Mouse (Mus musculus) stomach, postnatal 0 days (tissue): ENCODE data around the gene Lmod3. TPM values are rescaled to one million over a fixed set of nuclear protein-coding genes. Genes with fewer than 3 reads are reported as not detected.

ENCODE experiments used
- ATAC-seq: fragments of 200-750 bp; cut with Nextera tagmentation; 2 replicates; pipeline ENCODE4 v1.8.0; 2017; ENCODE audit not compliant: low FRiP score, low TSS enrichment
- DNase-seq: peaks from one replicate; pipeline ENCODE4 v3.0.0-alpha.2; 2016; ENCODE audit warnings: low spot score
- H3K27ac ChIP-seq: fragments of 300-500 bp; sonication (generic); replicated peaks from 2 replicates; pipeline ENCODE4 v1.5.1; 2014; ENCODE audit warnings: mild to moderate bottlenecking, control low read depth
- H3K27me3 ChIP-seq: fragments of 300-500 bp; sonication (generic); 2 replicates; pipeline ENCODE4 v1.6.1; 2014; ENCODE audit warnings: low read length; ENCODE audit not compliant: control insufficient read depth, insufficient read depth
- H3K36me3 ChIP-seq: fragments of 300-500 bp; sonication (generic); 2 replicates; pipeline ENCODE4 v1.6.1; 2014; ENCODE audit warnings: low read length, mixed read lengths; ENCODE audit not compliant: control insufficient read depth, insufficient read depth
- H3K4me1 ChIP-seq: fragments of 300-500 bp; sonication (generic); replicated peaks from 2 replicates; pipeline ENCODE4 v1.6.1; 2014; ENCODE audit warnings: antibody characterized with exemption; ENCODE audit not compliant: control insufficient read depth, insufficient read depth
- H3K4me2 ChIP-seq: fragments of 300-500 bp; sonication (generic); replicated peaks from 2 replicates; pipeline ENCODE4 v1.6.1; 2014; ENCODE audit warnings: low read depth, mild to moderate bottlenecking, control low read depth, moderate library complexity
- H3K4me3 ChIP-seq: fragments of 300-500 bp; sonication (generic); 2 replicates; pipeline ENCODE4 v1.5.1; 2014; ENCODE audit warnings: low read depth, low read length, control low read depth
- H3K9ac ChIP-seq: fragments of 300-500 bp; sonication (generic); 2 replicates; pipeline ENCODE4 v1.6.1; 2014; ENCODE audit warnings: mild to moderate bottlenecking, low read length, control low read depth, mixed read lengths
- H3K9me3 ChIP-seq: fragments of 300-500 bp; sonication (generic); 2 replicates; pipeline ENCODE4 v1.6.1; 2016; ENCODE audit warnings: low read length; ENCODE audit not compliant: control insufficient read depth
- CTCF ChIP-seq: IDR thresholded peaks from 2 replicates; pipeline ENCODE4 v1.5.1; 2016; ENCODE audit warnings: antibody characterized with exemption, low read depth, mild to moderate bottlenecking, moderate library complexity
- EP300 ChIP-seq: optimal IDR thresholded peaks from 2 replicates; pipeline ENCODE3; 2016; ENCODE audit warnings: antibody characterized with exemption
- WGBS: fragments of 180-500 bp; shearing (Covaris S2); extraction: QIAGEN DNeasy Blood & Tissue Kit; methylation state at CpG from one replicate; pipeline ENCODE4 v1.1.7; 2014; 5-methylcytosine and 5-hydroxymethylcytosine counted together
- polyA plus RNA-seq: library from polyadenylated mRNA; unstranded; fragments of >200 nt; fragmentation: Nextera tagmentation; extraction: Ambion mirVana; gene quantifications from 2 replicates; pipeline ENCODE4 v1.2.1, GENCODE M21; 2015

The Lmod3 gene
- polyA plus RNA-seq, 1 experiment from 2014 or later, result 0.27 TPM

- Histone ChIP-seq H3K4me1 (no peaks in the 10 kb centered on the region), H3K36me3 (no peaks in the 10 kb centered on the region), H3K4me3 (peak within 1 kb of the TSS; percentile 72), H3K27ac (peak within 1 kb of the TSS; percentile 88), H3K9me3 (no peaks in the 10 kb centered on the region), H3K9ac (peak within 1 kb of the TSS; percentile 76), H3K4me2 (peak within 1 kb of the TSS; percentile 85), H3K27me3 (no peaks in the 10 kb centered on the region)
- DNase-seq (peak; percentile 93), ATAC-seq (peak; percentile 77)
- no peak for TF ChIP-seq CTCF
- TF ChIP-seq EP300, result no peak
- WGBS, result 8% methylated on average over 32 of the region's 32 CpGs
Observed at GRCm38 (mm10) chr6:97210191-97210961, 42.2 kb downstream of the Lmod3 start, which contains the start of gene Arl6ip5. Gene Arl6ip5 (plus strand): TSS chr6:97210689.

GRCm38 (mm10) chr6:97209751-97210150 is 42.8 kb downstream of the Lmod3 start:
- Histone ChIP-seq H3K9ac (no peak overlapping the region), H3K27ac (no peak overlapping the region), H3K4me1 (no peaks in the 10 kb centered on the region), H3K36me3 (no peaks in the 10 kb centered on the region), H3K27me3 (no peaks in the 10 kb centered on the region), H3K4me2 (no peak overlapping the region), H3K9me3 (no peaks in the 10 kb centered on the region), H3K4me3 (no peak overlapping the region)
- no peak for ATAC-seq
- no peak for DNase-seq
- 87% methylated on average over 4 of the region's 4 CpGs for WGBS
- TF ChIP-seq CTCF (no peak), EP300 (no peak)

GRCm38 (mm10) chr6:97209201-97209600 is 43.4 kb downstream of the Lmod3 start:
- 52% methylated on average over 3 of the region's 3 CpGs for whole genome bisulfite sequencing
- no peak overlapping the region for H3K9ac ChIP-seq
- H3K4me3 ChIP-seq, result no peak overlapping the region
- H3K36me3 ChIP-seq, result no peaks in the 10 kb centered on the region
- H3K4me2 ChIP-seq, result no peak overlapping the region
- no peak for DNase-seq
- TF ChIP-seq EP300 (no peak), CTCF (peak; percentile 19; the same call in 1 of the 2 replicates)
- H3K4me1 ChIP-seq, result no peaks in the 10 kb centered on the region
- ATAC-seq, result no peak
- no peaks in the 10 kb centered on the region for H3K9me3 ChIP-seq
- H3K27me3 ChIP-seq, result no peaks in the 10 kb centered on the region
- H3K27ac ChIP-seq, result no peak overlapping the region

GRCm38 (mm10) chr6:97208406-97208805 is 44.2 kb downstream of the Lmod3 start:
- H3K27ac ChIP-seq, result peak overlapping the region; percentile 67
- DNase-seq (peak; percentile 54), ATAC-seq (no peak)
- H3K4me2 ChIP-seq, result no peak overlapping the region
- no peaks in the 10 kb centered on the region for H3K36me3 ChIP-seq
- no peaks in the 10 kb centered on the region for H3K27me3 ChIP-seq
- H3K9me3 ChIP-seq, result no peaks in the 10 kb centered on the region
- TF ChIP-seq EP300 (no peak), CTCF (no peak)
- H3K4me3 ChIP-seq, result no peak overlapping the region
- no peaks in the 10 kb centered on the region for H3K4me1 ChIP-seq
- 25% methylated on average over 3 of the region's 3 CpGs for WGBS
- H3K9ac ChIP-seq, result no peak overlapping the region

GRCm38 (mm10) chr6:97207085-97207484 is 45.5 kb downstream of the Lmod3 start:
- H3K4me1 ChIP-seq, result no peaks in the 10 kb centered on the region
- no peak for TF ChIP-seq EP300
- no peak for TF ChIP-seq CTCF
- no peak overlapping the region for H3K27ac ChIP-seq
- H3K4me2 ChIP-seq, result no peak overlapping the region
- 63% methylated on average over 4 of the region's 4 CpGs for WGBS
- H3K9me3 ChIP-seq, result no peaks in the 10 kb centered on the region
- no peaks in the 10 kb centered on the region for H3K27me3 ChIP-seq
- no peak overlapping the region for H3K9ac ChIP-seq
- H3K4me3 ChIP-seq, result no peak overlapping the region
- DNase-seq (no peak), ATAC-seq (no peak)
- no peaks in the 10 kb centered on the region for H3K36me3 ChIP-seq

GRCm38 (mm10) chr6:97205439-97205885 is 47.1 kb downstream of the Lmod3 start, which contains the start of gene Uba3:
Gene Uba3 (minus strand): TSS chr6:97205647.
- DNase-seq (peak; percentile 100), ATAC-seq (peak; percentile 97)
- no peak for TF ChIP-seq CTCF
- no peak for TF ChIP-seq EP300
- Histone ChIP-seq H3K4me1 (no peaks in the 10 kb centered on the region), H3K27me3 (no peaks in the 10 kb centered on the region), H3K9me3 (no peaks in the 10 kb centered on the region), H3K27ac (peak within 1 kb of the TSS; percentile 88), H3K4me3 (peak within 1 kb of the TSS; percentile 84), H3K4me2 (peak within 1 kb of the TSS; percentile 82), H3K9ac (peak within 1 kb of the TSS; percentile 90), H3K36me3 (no peaks in the 10 kb centered on the region)
- 0% methylated on average over 37 of the region's 38 CpGs for WGBS
